Comparison of ENCODE assay signal across 21 mouse cellular contexts in the genomic region with DNA sequence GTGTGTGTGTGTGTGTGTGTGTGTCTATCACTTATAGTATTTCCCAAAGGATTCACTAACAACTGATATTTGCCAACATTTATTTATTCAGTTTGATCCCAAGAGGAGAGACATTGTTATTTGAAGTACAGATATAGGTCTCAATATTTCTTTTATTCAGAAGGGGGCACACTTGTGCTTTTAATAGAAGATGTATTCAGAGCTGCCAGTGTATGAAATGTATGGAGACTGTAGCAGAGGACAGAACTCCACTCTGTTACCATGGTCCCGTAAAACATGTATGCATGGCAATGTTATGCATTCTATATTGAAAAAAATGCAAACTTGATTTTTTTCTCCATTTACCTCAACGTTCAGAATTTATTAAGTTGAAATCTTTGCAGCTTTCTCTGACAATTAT.
DNase-seq lines count a peak whose midpoint lies in the region; ATAC-seq lines count a peak whose summit lies in the region.
"Had no signal": no experiment of that assay in that cellular context is flagged by ENCODE, and none has a peak within 500 bp of the region (broad histone marks: within the 10 kb centered on the region; RNA-seq: fewer than 3 reads in every experiment).

No protein-coding gene starts in this region.

- intact Hi-C loops in heart, postnatal 10 days (cut with DNase I), result no loop called here

- H3K27ac ChIP-seq in hindbrain, embryonic 14.5 days, result no peak overlapping the region
- no peak overlapping the region for H3K27ac ChIP-seq in hindbrain, embryonic 16.5 days (ENCODE audit: low read depth, low read length)
- H3K27ac ChIP-seq in midbrain, embryonic 14.5 days (replicated peaks; ENCODE audit: low read depth, low read length), result no peak overlapping the region
- no peak overlapping the region for H3K27ac ChIP-seq in midbrain, embryonic 13.5 days
- H3K27ac ChIP-seq in neural tube, embryonic 15.5 days (replicated peaks), result no peak overlapping the region
- H3K27ac ChIP-seq: embryonic facial prominence, embryonic 12.5 days; heart, embryonic 10.5 days; limb, embryonic 13.5 days; liver, embryonic 13.5 days; midbrain, embryonic 12.5 days; neural tube, embryonic 12.5 days had no signal

- no peaks in the 10 kb centered on the region for H3K4me1 ChIP-seq in hindbrain, embryonic 14.5 days (replicated peaks; ENCODE audit: control insufficient read depth, insufficient read depth, low read length)
- H3K4me1 ChIP-seq in hindbrain, embryonic 16.5 days (ENCODE audit: control insufficient read depth, insufficient read depth, low read depth, low read length), result no peaks in the 10 kb centered on the region
- no peaks in the 10 kb centered on the region for H3K4me1 ChIP-seq in midbrain, embryonic 14.5 days (ENCODE audit: control insufficient read depth, insufficient read depth, low read length)
- H3K4me1 ChIP-seq in midbrain, embryonic 13.5 days (replicated peaks), result no peaks in the 10 kb centered on the region
- H3K4me1 ChIP-seq in neural tube, embryonic 15.5 days, result no peaks in the 10 kb centered on the region
- H3K4me1 ChIP-seq: embryonic facial prominence, embryonic 12.5 days; heart, embryonic 10.5 days; limb, embryonic 13.5 days; liver, embryonic 13.5 days; midbrain, embryonic 12.5 days; neural tube, embryonic 12.5 days had no signal

- no peaks in the 10 kb centered on the region for H3K27me3 ChIP-seq in hindbrain, embryonic 14.5 days (ENCODE audit: control insufficient read depth, insufficient read depth, low read length)
- no peaks in the 10 kb centered on the region for H3K27me3 ChIP-seq in hindbrain, embryonic 16.5 days (replicated peaks; ENCODE audit: control insufficient read depth, insufficient read depth, low read length)
- H3K27me3 ChIP-seq in midbrain, embryonic 14.5 days (ENCODE audit: control insufficient read depth, insufficient read depth, low read length), result no peaks in the 10 kb centered on the region
- no peaks in the 10 kb centered on the region for H3K27me3 ChIP-seq in midbrain, embryonic 13.5 days
- no peaks in the 10 kb centered on the region for H3K27me3 ChIP-seq in neural tube, embryonic 15.5 days (replicated peaks)
- H3K27me3 ChIP-seq: embryonic facial prominence, embryonic 12.5 days; limb, embryonic 13.5 days; liver, embryonic 13.5 days; midbrain, embryonic 12.5 days; neural tube, embryonic 12.5 days had no signal

- no peak for ATAC-seq in hindbrain, embryonic 14.5 days (ENCODE audit: low FRiP score)
- ATAC-seq in hindbrain, embryonic 16.5 days, result no peak
- no peak for ATAC-seq in midbrain, embryonic 14.5 days (ENCODE audit: low FRiP score, low TSS enrichment)
- no peak for ATAC-seq in midbrain, embryonic 13.5 days
- no peak for ATAC-seq in neural tube, embryonic 15.5 days (ENCODE audit: low FRiP score)

- no peak overlapping the region for H3K4me2 ChIP-seq in hindbrain, embryonic 14.5 days (replicated peaks)
- no peak overlapping the region for H3K4me2 ChIP-seq in hindbrain, embryonic 16.5 days (ENCODE audit: low read length)
- no peak overlapping the region for H3K4me2 ChIP-seq in midbrain, embryonic 14.5 days (ENCODE audit: low read length)
- H3K4me2 ChIP-seq in midbrain, embryonic 13.5 days (replicated peaks), result no peak overlapping the region
- H3K4me2 ChIP-seq in neural tube, embryonic 15.5 days, result no peak overlapping the region
- H3K4me2 ChIP-seq: embryonic facial prominence, embryonic 12.5 days; limb, embryonic 13.5 days; liver, embryonic 13.5 days; midbrain, embryonic 12.5 days; neural tube, embryonic 12.5 days had no signal

- H3K4me3 ChIP-seq in hindbrain, embryonic 14.5 days (replicated peaks; ENCODE audit: low read length), result no peak overlapping the region
- H3K4me3 ChIP-seq in hindbrain, embryonic 16.5 days (ENCODE audit: low read length), result no peak overlapping the region
- no peak overlapping the region for H3K4me3 ChIP-seq in midbrain, embryonic 14.5 days (replicated peaks; ENCODE audit: low read depth, low read length)
- no peak overlapping the region for H3K4me3 ChIP-seq in midbrain, embryonic 13.5 days (replicated peaks)
- H3K4me3 ChIP-seq in neural tube, embryonic 15.5 days (replicated peaks), result no peak overlapping the region
- H3K4me3 ChIP-seq: embryonic facial prominence, embryonic 12.5 days; erythroblast, embryonic 14.5 days; heart, embryonic 10.5 days; limb, embryonic 13.5 days; liver, embryonic 13.5 days; midbrain, embryonic 12.5 days; neural tube, embryonic 12.5 days had no signal

- H3K9ac ChIP-seq in hindbrain, embryonic 14.5 days, result no peak overlapping the region
- H3K9ac ChIP-seq in hindbrain, embryonic 16.5 days (ENCODE audit: low read depth, low read length), result no peak overlapping the region
- no peak overlapping the region for H3K9ac ChIP-seq in midbrain, embryonic 14.5 days (replicated peaks; ENCODE audit: low read length)
- H3K9ac ChIP-seq in midbrain, embryonic 13.5 days (replicated peaks), result no peak overlapping the region
- H3K9ac ChIP-seq in neural tube, embryonic 15.5 days (replicated peaks), result no peak overlapping the region
- H3K9ac ChIP-seq: embryonic facial prominence, embryonic 12.5 days; limb, embryonic 13.5 days; liver, embryonic 13.5 days; midbrain, embryonic 12.5 days; neural tube, embryonic 12.5 days had no signal

- H3K9me3 ChIP-seq in hindbrain, embryonic 14.5 days (ENCODE audit: control insufficient read depth, low read length), result no peaks in the 10 kb centered on the region
- H3K9me3 ChIP-seq in hindbrain, embryonic 16.5 days (ENCODE audit: control insufficient read depth, low read length), result no peaks in the 10 kb centered on the region
- no peaks in the 10 kb centered on the region for H3K9me3 ChIP-seq in midbrain, embryonic 14.5 days (ENCODE audit: control insufficient read depth, low read length)
- H3K9me3 ChIP-seq in midbrain, embryonic 13.5 days, result no peaks in the 10 kb centered on the region
- no peaks in the 10 kb centered on the region for H3K9me3 ChIP-seq in neural tube, embryonic 15.5 days (replicated peaks)
- H3K9me3 ChIP-seq: embryonic facial prominence, embryonic 12.5 days; heart, embryonic 10.5 days; limb, embryonic 13.5 days; liver, embryonic 13.5 days; midbrain, embryonic 12.5 days; neural tube, embryonic 12.5 days had no signal

- DNase-seq in embryo, embryonic 11 days, result peak; percentile 1
- DNase-seq in embryo, embryonic 10.5 days (ENCODE audit: low spot score), result no peak
- peak; percentile 57 for DNase-seq in hindbrain, embryonic 14.5 days (ENCODE audit: low spot score)
- DNase-seq in midbrain, embryonic 14.5 days, result peak; percentile 54
- no peak for DNase-seq in heart, postnatal 10 days
- DNase-seq: adrenal gland, postnatal 14 days; cerebellum, adult 9-11 months; gastrocnemius, postnatal 10 days; kidney, adult 11 months; liver, embryonic 13.5 days; lung, adult 2 months; lung, postnatal 14 days had no signal

- H3K36me3 ChIP-seq in hindbrain, embryonic 14.5 days (replicated peaks; ENCODE audit: control insufficient read depth, insufficient read depth), result no peaks in the 10 kb centered on the region
- H3K36me3 ChIP-seq in hindbrain, embryonic 16.5 days (ENCODE audit: control insufficient read depth, insufficient read depth, low read length), result no peaks in the 10 kb centered on the region
- H3K36me3 ChIP-seq in midbrain, embryonic 14.5 days (ENCODE audit: control insufficient read depth, insufficient read depth, low read length), result no peaks in the 10 kb centered on the region
- H3K36me3 ChIP-seq in midbrain, embryonic 13.5 days, result no peaks in the 10 kb centered on the region
- no peaks in the 10 kb centered on the region for H3K36me3 ChIP-seq in neural tube, embryonic 15.5 days
- H3K36me3 ChIP-seq: embryonic facial prominence, embryonic 12.5 days; heart, embryonic 10.5 days; limb, embryonic 13.5 days; liver, embryonic 13.5 days; midbrain, embryonic 12.5 days; neural tube, embryonic 12.5 days had no signal

- WGBS in hindbrain, embryonic 14.5 days, result 64% methylated on average over 2 of the region's 2 CpGs
- 62% methylated on average over 2 of the region's 2 CpGs for WGBS in hindbrain, embryonic 16.5 days
- 71% methylated on average over 2 of the region's 2 CpGs for WGBS in midbrain, embryonic 14.5 days
- 76% methylated on average over 2 of the region's 2 CpGs for WGBS in midbrain, embryonic 13.5 days
- 74% methylated on average over 2 of the region's 2 CpGs for WGBS in neural tube, embryonic 15.5 days

Comparison
In these comparisons a context has a peak if more than half of its experiments do, and no peak if none do; other contexts are left out.
1. DNase-seq: peak in embryo, embryonic 11 days (single experiment), hindbrain, embryonic 14.5 days (single experiment) and midbrain, embryonic 14.5 days (single experiment); none in embryo, embryonic 10.5 days (single experiment) and heart, postnatal 10 days (0 of 2).